Mouse (Mus musculus) olfactory bulb, adult 2 months (tissue): Measurements from ENCODE around the gene Btnl9.

Experiments
- CTCF ChIP-seq: fragments of 200-500 bp; IDR thresholded peaks from 2 replicates; pipeline ENCODE4 v1.5.1; 2012; ENCODE audit warnings: low read depth, mild to moderate bottlenecking, low read length, moderate library complexity; ENCODE audit not compliant: insufficient read depth
- POLR2A ChIP-seq: fragments of 200-500 bp; IDR thresholded peaks from 2 replicates; pipeline ENCODE4 v1.6.1; 2012; ENCODE audit warnings: mild to moderate bottlenecking, low read depth, low read length, moderate library complexity; ENCODE audit not compliant: insufficient read depth

DNA sequence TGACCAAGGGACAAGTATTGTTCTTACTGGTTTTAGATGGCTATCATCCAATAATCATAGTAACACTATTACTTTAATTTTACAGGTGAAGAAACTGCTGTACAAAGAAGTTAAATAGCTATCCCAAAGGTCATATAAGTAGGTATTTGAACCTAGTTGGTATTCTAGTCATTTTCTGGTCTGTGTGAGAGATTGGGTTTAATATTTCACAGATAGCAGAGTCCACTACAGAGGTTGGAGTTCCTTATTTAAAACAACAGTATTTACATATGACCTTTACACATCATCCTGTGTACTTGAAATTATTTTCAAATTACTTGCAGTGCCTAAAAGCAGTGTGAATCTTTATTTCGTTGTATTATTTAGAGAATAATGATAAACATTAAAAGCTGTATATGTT lies 26.5 kb upstream of the Btnl9 start:
- TF ChIP-seq POLR2A (no peak), CTCF (no peak)
